Mouse (Mus musculus) midbrain, embryonic 16.5 days (tissue): Measurements from ENCODE around the gene Olfr31. TPM values are rescaled to one million over a fixed set of nuclear protein-coding genes. Genes with fewer than 3 reads are reported as not detected.

ENCODE experiments used
- ATAC-seq: fragments of 200-750 bp; cut with Nextera tagmentation; 2 replicates; pipeline ENCODE4 v1.8.0; 2017; ENCODE audit warnings: moderate TSS enrichment
- H3K27ac ChIP-seq: fragments of 300-500 bp; sonication (generic); 2 replicates; pipeline ENCODE4 v1.5.1; 2014; ENCODE audit warnings: mild to moderate bottlenecking, low read length, mixed read lengths
- H3K27me3 ChIP-seq: fragments of 300-500 bp; sonication (generic); 2 replicates; pipeline ENCODE4 v1.6.1; 2014; ENCODE audit warnings: low read depth, low read length, mixed read lengths; ENCODE audit not compliant: control insufficient read depth, insufficient read depth
- H3K36me3 ChIP-seq: fragments of 300-500 bp; sonication (generic); 2 replicates; pipeline ENCODE4 v1.6.1; 2014; ENCODE audit warnings: mild to moderate bottlenecking, low read length, moderate library complexity, mixed read lengths; ENCODE audit not compliant: control insufficient read depth, insufficient read depth
- H3K4me1 ChIP-seq: fragments of 300-500 bp; sonication (generic); 2 replicates; pipeline ENCODE4 v1.6.1; 2014; ENCODE audit warnings: mild to moderate bottlenecking, low read length, mixed read lengths; ENCODE audit not compliant: control insufficient read depth, insufficient read depth
- H3K4me2 ChIP-seq: fragments of 300-500 bp; sonication (generic); 2 replicates; pipeline ENCODE4 v1.6.1; 2014; ENCODE audit warnings: mild to moderate bottlenecking, low read length, mixed read lengths
- H3K4me3 ChIP-seq: fragments of 300-500 bp; sonication (generic); 2 replicates; pipeline ENCODE4 v1.5.1; 2014; ENCODE audit warnings: low read depth, mild to moderate bottlenecking, low read length, moderate library complexity, mixed read lengths
- H3K9ac ChIP-seq: fragments of 300-500 bp; sonication (generic); 2 replicates; pipeline ENCODE4 v1.6.1; 2014; ENCODE audit warnings: low read depth, low read length, mixed read lengths
- H3K9me3 ChIP-seq: fragments of 300-500 bp; sonication (generic); replicated peaks from 2 replicates; pipeline ENCODE4 v1.6.1; 2014; ENCODE audit warnings: mild to moderate bottlenecking, low read length, mixed read lengths; ENCODE audit not compliant: control insufficient read depth, poor library complexity, severe bottlenecking
- WGBS: fragments of 180-500 bp; shearing (Covaris S2); extraction: QIAGEN DNeasy Blood & Tissue Kit; methylation state at CpG from one replicate; pipeline ENCODE4 v1.1.7; 2014; 5-methylcytosine and 5-hydroxymethylcytosine counted together
- polyA plus RNA-seq: library from polyadenylated mRNA; unstranded; fragments of >200 nt; fragmentation: Nextera tagmentation; extraction: Ambion mirVana; gene quantifications from 2 replicates; pipeline ENCODE4 v1.2.1, GENCODE M21; 2015

Gene Olfr31
- 0.22 TPM in 1 of 2 replicates, not detected in the other for polyA plus RNA-seq

DNA sequence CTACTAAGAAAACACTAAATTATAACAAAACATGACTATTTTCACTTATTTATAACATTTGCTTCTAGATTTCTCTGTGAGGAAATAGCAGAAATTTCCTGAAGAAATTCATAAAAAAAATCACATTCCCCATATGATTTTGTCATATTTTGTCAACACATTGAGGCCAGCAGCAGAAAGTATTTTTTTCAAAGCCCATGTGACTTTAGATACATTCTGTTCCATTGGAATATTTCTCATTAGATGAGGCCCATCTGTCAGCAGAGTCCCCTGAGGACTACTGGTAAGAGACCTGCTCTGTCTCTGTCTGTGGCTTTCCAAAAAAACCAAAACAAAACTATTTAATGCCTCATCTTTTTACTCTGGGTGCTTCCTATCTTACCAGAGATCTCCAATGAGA lies at the start of gene Olfr31:
Olfr31 (plus strand) TSS at position 301 of the 400 bp plus-strand sequence.
- no peaks in the 10 kb centered on the region for H3K4me1 ChIP-seq
- H3K9ac ChIP-seq: no peak within 1 kb of the TSS
- H3K4me3 ChIP-seq: no peak within 1 kb of the TSS
- no peaks in the 10 kb centered on the region for H3K27me3 ChIP-seq
- H3K4me2 ChIP-seq: no peak within 1 kb of the TSS
- no peak for ATAC-seq
- H3K27ac ChIP-seq: no peak within 1 kb of the TSS
- H3K9me3 ChIP-seq: no peaks in the 10 kb centered on the region
- H3K36me3 ChIP-seq: no peaks in the 10 kb centered on the region

DNA sequence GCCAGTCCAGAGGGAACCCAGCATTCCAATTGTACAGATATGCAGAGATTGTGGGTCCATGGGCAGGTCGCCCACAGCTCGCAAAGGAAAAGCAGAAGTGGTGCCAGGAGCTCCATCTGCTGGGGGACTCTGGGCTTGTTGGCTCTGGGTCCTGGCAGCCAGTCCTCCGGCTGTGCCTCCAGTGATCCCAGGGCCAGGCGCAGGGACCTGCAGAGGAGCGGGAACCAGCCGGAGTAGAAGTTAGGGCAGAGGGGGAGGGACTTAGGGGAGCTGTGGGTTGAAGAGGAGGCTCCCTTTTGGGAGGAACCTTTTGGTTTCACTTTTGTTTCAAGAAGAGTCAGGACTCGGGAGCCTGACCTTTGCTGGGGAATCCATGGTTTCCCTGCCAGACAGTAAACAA lies 28.2 kb upstream of the Olfr31 start:
- no peak for ATAC-seq
- H3K27ac ChIP-seq: no peak overlapping the region
- H3K4me1 ChIP-seq: no peaks in the 10 kb centered on the region
- H3K9ac ChIP-seq: no peak overlapping the region
- no peaks in the 10 kb centered on the region for H3K27me3 ChIP-seq
- H3K36me3 ChIP-seq: no peaks in the 10 kb centered on the region
- no peaks in the 10 kb centered on the region for H3K9me3 ChIP-seq
- H3K4me3 ChIP-seq: no peak overlapping the region
- H3K4me2 ChIP-seq: no peak overlapping the region
- 67% methylated on average over 7 of the region's 7 CpGs for WGBS

DNA sequence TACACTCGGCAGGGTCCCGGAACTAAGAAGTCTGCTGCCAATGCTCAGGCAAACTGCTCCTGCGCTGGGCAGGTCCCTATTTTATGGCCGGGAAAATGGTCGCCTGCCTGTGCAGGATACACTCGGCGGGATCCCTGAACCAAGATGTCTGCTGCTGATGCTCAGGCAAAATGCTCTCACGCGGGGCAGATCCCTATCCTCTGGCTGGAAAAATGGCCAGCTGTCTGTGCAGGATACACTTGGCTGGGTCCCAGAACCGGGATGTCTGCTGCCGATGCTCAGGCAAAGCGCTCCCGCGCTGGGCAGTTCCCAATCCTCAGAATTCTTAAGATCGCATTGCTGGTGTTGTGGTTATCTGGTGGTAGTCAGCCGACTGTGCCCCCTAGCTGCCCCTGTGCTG lies 13.7 kb upstream of the Olfr31 start:
- ATAC-seq: no peak
- no peak overlapping the region for H3K4me2 ChIP-seq
- H3K27ac ChIP-seq: no peak overlapping the region
- H3K36me3 ChIP-seq: no peaks in the 10 kb centered on the region
- no peaks in the 10 kb centered on the region for H3K9me3 ChIP-seq
- H3K4me3 ChIP-seq: no peak overlapping the region
- 54% methylated on average over 16 of the region's 16 CpGs for WGBS
- H3K4me1 ChIP-seq: no peaks in the 10 kb centered on the region
- no peaks in the 10 kb centered on the region for H3K27me3 ChIP-seq
- H3K9ac ChIP-seq: no peak overlapping the region

DNA sequence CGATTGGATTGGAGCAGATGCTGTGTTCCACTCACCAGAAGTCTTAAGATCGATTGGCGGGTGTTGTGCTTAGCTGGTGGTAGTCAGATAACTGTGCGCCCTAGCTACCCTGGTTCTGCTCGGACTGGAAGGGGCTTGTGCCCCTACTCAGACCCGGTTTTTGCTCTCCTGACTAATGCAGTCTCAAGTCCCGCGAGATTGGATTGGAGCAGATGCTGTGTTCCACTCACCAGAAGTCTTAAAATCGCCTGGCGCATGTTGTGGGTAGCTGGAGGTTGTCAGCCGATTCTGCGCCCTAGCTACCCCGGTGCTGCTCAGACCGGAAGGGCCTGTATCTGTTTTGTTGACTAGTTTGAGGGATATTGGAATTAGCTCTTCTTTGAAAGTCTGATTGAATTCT lies 13.2 kb upstream of the Olfr31 start:
- Histone ChIP-seq H3K4me1 (no peaks in the 10 kb centered on the region), H3K4me3 (no peak overlapping the region), H3K9ac (no peak overlapping the region), H3K27ac (no peak overlapping the region), H3K36me3 (no peaks in the 10 kb centered on the region), H3K9me3 (no peaks in the 10 kb centered on the region), H3K4me2 (no peak overlapping the region), H3K27me3 (no peaks in the 10 kb centered on the region)
- 68% methylated on average over 14 of the region's 14 CpGs for WGBS
- no peak for ATAC-seq

DNA sequence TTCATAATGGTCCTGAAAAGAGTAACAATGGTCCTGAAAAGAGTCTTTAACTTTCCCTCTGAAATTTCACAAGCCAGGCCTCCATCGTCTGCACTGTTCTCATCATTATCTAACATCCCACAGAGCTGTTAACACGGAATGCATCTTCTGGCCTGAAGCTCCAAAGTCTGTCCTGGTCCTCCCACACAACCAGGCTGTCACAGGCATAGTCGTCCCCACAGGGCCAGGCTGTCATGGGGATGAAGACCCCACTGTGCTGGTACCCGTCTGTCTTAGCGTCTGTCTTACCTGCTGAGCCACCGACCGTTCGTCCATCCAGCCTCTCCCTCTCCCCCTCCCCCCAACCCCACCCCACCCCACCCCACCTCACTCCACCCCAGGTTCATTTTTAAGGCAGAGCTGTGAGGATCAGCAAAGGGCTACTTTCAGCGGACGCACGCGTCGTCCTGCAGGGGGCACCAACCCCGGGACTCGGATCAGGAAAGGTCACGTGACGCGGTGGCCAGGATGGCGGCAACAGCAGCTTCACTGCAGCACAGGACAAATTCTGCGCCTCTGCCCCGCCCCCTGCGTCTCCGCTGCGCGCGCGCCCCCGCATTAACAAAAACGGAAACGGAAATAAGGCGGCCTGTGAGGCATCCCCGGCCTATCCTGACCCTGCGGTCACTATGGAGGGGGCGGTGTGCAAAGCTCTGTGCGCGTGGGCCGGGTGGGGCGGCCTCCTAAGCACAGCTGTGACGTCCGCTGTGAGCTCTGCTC lies 22.7 kb downstream of the Olfr31 start:
- 5% methylated on average over 37 of the region's 40 CpGs for WGBS
- Histone ChIP-seq H3K4me1 (no peaks in the 10 kb centered on the region), H3K36me3 (0 out of 2 replicates have a peak, but pooled peaks cover 3% of the 10 kb centered on the region), H3K9ac (peak overlapping the region; percentile 76), H3K27ac (peak overlapping the region; percentile 77), H3K4me2 (peak overlapping the region; percentile 79), H3K27me3 (no peaks in the 10 kb centered on the region), H3K9me3 (peaks cover 14% of the 10 kb centered on the region; the same call in 1 of the 2 replicates), H3K4me3 (peak overlapping the region; percentile 64)
- peak; percentile 86 for ATAC-seq

DNA sequence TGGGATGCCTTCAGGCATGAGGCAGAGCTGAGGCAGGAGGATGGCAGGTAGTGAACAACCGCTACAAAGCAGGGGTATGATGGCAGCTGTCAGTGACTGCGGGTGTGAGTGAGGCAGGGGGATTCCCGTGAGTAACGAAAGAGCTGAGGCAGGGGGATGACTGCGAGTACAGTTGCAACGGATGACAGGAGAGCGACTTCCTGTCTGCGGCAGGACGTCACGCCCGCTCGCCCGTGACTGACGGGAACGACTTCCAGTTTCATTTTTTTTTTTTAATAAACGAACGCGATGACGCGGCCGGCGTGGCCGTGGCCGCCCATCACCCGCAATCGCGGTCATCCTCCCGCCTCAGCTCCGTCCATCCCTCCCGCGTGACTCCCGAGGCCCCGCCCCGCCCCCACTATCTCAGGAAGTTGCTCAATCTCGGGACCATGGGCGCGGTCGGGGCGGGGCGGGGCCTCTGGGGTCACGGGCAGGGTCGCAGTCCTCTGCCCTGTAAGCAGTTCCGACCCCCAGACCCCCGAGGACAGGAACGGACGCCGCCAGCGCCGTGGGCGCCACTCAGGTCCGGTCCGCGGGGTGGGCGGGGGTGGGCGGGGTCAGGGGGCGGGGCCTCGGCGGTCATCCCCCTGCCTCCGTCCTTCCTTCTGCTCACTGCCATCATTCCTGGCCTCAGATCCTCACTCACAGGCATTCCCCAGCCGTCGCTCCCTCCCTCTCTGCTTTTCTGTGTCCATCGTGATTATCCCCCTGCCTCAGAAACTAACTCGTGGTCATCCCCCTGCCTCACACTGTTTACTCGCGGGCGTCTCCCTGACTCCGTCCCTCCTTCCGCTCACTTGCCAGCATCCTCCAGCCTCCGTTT lies 23.6 kb downstream of the Olfr31 start, which contains the start of gene Il3ra:
Il3ra (plus strand) TSS at position 328 of the 865 bp plus-strand sequence.
- Histone ChIP-seq H3K27me3 (no peaks in the 10 kb centered on the region), H3K36me3 (0 out of 2 replicates have a peak, but pooled peaks cover 3% of the 10 kb centered on the region), H3K9me3 (peaks cover 22% of the 10 kb centered on the region; the same call in 1 of the 2 replicates), H3K4me2 (peak within 1 kb of the TSS; percentile 79), H3K4me1 (no peaks in the 10 kb centered on the region), H3K9ac (peak within 1 kb of the TSS; percentile 76), H3K27ac (peak within 1 kb of the TSS; percentile 77), H3K4me3 (peak within 1 kb of the TSS; percentile 64)
- 6% methylated on average over 64 of the region's 69 CpGs for WGBS
- ATAC-seq: peak; percentile 74

DNA sequence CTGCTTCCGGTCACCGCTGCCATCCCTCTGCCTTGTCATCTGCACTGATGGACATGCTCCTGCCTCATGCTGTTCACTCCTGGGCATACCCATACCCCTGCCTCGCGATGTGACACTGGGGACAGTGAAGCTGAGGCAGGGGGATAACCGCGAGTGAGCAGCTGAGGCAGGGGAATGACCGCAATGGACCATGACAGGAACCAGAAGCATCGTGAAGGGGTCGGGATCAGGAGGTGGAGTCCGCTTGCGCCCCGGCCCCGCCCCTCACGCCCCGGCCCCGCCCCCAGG lies 24.1 kb downstream of the Olfr31 start:
- Histone ChIP-seq H3K36me3 (0 out of 2 replicates have a peak, but pooled peaks cover 3% of the 10 kb centered on the region), H3K9ac (peak overlapping the region; percentile 76), H3K27ac (peak overlapping the region; percentile 77), H3K4me3 (peak overlapping the region; percentile 64), H3K9me3 (peaks cover 23% of the 10 kb centered on the region; the same call in 1 of the 2 replicates), H3K4me1 (no peaks in the 10 kb centered on the region), H3K4me2 (peak overlapping the region; percentile 79), H3K27me3 (no peaks in the 10 kb centered on the region)
- ATAC-seq: peak; percentile 21
- WGBS: 26% methylated on average over 16 of the region's 16 CpGs

DNA sequence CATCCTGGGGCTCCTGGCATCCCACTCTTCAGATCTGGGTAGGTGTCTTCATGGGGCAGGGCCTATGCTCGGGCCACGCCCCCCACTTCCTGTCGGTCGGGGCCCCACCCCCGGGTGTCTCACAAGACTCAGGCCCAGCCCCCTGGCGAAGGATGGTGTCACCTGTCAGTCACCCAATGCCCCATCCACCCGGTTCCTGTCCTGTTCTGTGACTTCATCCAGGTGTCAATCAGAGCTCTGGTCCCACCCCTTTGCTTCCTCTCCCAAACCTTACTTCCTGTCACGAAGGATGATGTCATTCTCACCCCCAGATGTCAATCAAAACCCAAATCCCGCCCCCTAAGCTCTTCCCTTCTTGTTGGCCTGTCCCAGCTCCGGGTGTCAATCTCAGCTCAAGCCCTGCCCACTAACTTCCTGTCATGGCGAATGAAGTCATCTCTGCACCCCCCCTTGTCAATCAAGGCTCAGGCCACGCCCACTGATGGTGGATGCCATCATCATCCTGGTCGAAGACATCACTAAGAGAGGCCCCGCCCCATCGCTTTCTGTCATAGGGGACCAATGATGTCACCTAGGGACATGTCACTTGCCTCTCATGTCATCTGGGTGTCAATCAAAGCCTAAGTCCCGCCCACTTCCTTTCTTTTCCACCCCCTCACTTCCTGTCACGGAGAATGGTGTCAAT lies 24.7 kb downstream of the Olfr31 start:
- no peak overlapping the region for H3K27ac ChIP-seq
- H3K27me3 ChIP-seq: no peaks in the 10 kb centered on the region
- ATAC-seq: peak; percentile 13
- no peak overlapping the region for H3K9ac ChIP-seq
- H3K4me3 ChIP-seq: peak overlapping the region; percentile 64
- H3K9me3 ChIP-seq: peaks cover 23% of the 10 kb centered on the region; the same call in 1 of the 2 replicates
- 84% methylated on average over 17 of the region's 17 CpGs for WGBS
- peak overlapping the region; percentile 79 for H3K4me2 ChIP-seq
- H3K36me3 ChIP-seq: 0 out of 2 replicates have a peak, but pooled peaks cover 3% of the 10 kb centered on the region
- no peaks in the 10 kb centered on the region for H3K4me1 ChIP-seq
